Mouse (Mus musculus) limb, embryonic 15.5 days (tissue): Measurements from ENCODE around the gene Eef1a2. TPM values are rescaled to one million over a fixed set of nuclear protein-coding genes. Genes with fewer than 3 reads are reported as not detected.

Experiments
- polyA plus RNA-seq: library from polyadenylated mRNA; unstranded; fragments of >200 nt; fragmentation: Nextera tagmentation; extraction: Ambion mirVana; gene quantifications from 2 replicates; pipeline ENCODE4 v1.2.1, GENCODE M21; 2015

The Eef1a2 gene
- polyA plus RNA-seq, 1 experiment from 2014 or later: not detected

Other genes starting within 250 kb of the Eef1a2 start
- 45.0 and 53.4 TPM in 2 replicates for gene Ythdf1, start 236.1 kb downstream of the Eef1a2 start, polyA plus RNA-seq
- gene Birc7, start 228.0 kb downstream of the Eef1a2 start, polyA plus RNA-seq: not detected in 2 replicates
- gene Nkain4, start 202.3 kb downstream of the Eef1a2 start, polyA plus RNA-seq: 8.1 and 8.4 TPM in 2 replicates
- gene Arfgap1, start 189.8 kb downstream of the Eef1a2 start, polyA plus RNA-seq: 147 and 148 TPM in 2 replicates
- gene Col20a1, start 170.5 kb downstream of the Eef1a2 start, polyA plus RNA-seq: 1.2 and 1.8 TPM in 2 replicates
- 1.3 and 1.5 TPM in 2 replicates for gene Chrna4, start 113.5 kb downstream of the Eef1a2 start, polyA plus RNA-seq
- gene Kcnq2, start 21.7 kb downstream of the Eef1a2 start, polyA plus RNA-seq: 0.15 TPM in 1 of 2 replicates, not detected in the other
- 230 and 254 TPM in 2 replicates for gene Ppdpf, start 30.2 kb upstream of the Eef1a2 start, polyA plus RNA-seq
- gene Ptk6, start 45.8 kb upstream of the Eef1a2 start, polyA plus RNA-seq: 2.1 and 2.2 TPM in 2 replicates
- gene Srms, start 56.2 kb upstream of the Eef1a2 start, polyA plus RNA-seq: 0.26 and 0.41 TPM in 2 replicates
- 0.14 and 0.25 TPM in 2 replicates for gene Fndc11, start 63.0 kb upstream of the Eef1a2 start, polyA plus RNA-seq
- 1.3 and 1.4 TPM in 2 replicates for gene Helz2, start 85.0 kb upstream of the Eef1a2 start, polyA plus RNA-seq
- 14.1 and 15.1 TPM in 2 replicates for gene Gmeb2, start 131.0 kb upstream of the Eef1a2 start, polyA plus RNA-seq
- gene Stmn3, start 157.5 kb upstream of the Eef1a2 start, polyA plus RNA-seq: 0.77 and 2.5 TPM in 2 replicates
- 35.8 and 36.3 TPM in 2 replicates for gene Rtel1, start 162.7 kb upstream of the Eef1a2 start, polyA plus RNA-seq
- 40.4 and 42.1 TPM in 2 replicates for gene Zgpat, start 207.9 kb upstream of the Eef1a2 start, polyA plus RNA-seq
- gene Arfrp1, start 208.4 kb upstream of the Eef1a2 start, polyA plus RNA-seq: 59.0 and 64.8 TPM in 2 replicates
- gene Lime1, start 223.1 kb upstream of the Eef1a2 start, polyA plus RNA-seq: 22.7 and 23.7 TPM in 2 replicates